Mouse (Mus musculus) naive thymus-derived CD4-positive, alpha-beta T cell, adult 2 months (primary cell): ENCODE results near the gene Wars.

ENCODE experiments used
- DNase-seq: peaks from one replicate; pipeline ENCODE4 v3.0.0-alpha.2; 2011; ENCODE audit warnings: low read depth

Wars gene

GRCm38 (mm10) chr12:108824225-108824874 lies 69.6 kb downstream of the Wars start:
- no peak for DNase-seq

GRCm38 (mm10) chr12:108823036-108823435 lies 70.9 kb downstream of the Wars start:
- DNase-seq: no peak

- no peak for DNase-seq
Observed at GRCm38 (mm10) chr12:108820461-108820860, 73.5 kb downstream of the Wars start.

- no peak for DNase-seq
Observed at GRCm38 (mm10) chr12:108816569-108816968, 77.4 kb downstream of the Wars start.

GRCm38 (mm10) chr12:108814470-108814869 lies 79.5 kb downstream of the Wars start:
- no peak for DNase-seq

GRCm38 (mm10) chr12:108812463-108812862 lies 81.5 kb downstream of the Wars start:
- DNase-seq: no peak

- DNase-seq: peak; percentile 68
Observed at GRCm38 (mm10) chr12:108811133-108811532, 82.8 kb downstream of the Wars start.

- no peak for DNase-seq
Observed at GRCm38 (mm10) chr12:108810309-108810708, 83.7 kb downstream of the Wars start.
